Mouse (Mus musculus) forebrain, postnatal 0 days (tissue): ENCODE results near the gene Gm12184. TPM values are rescaled to one million over a fixed set of nuclear protein-coding genes. Genes with fewer than 3 reads are reported as not detected.

Experiments
- ATAC-seq: fragments of 200-750 bp; cut with Nextera tagmentation; 2 replicates; pipeline ENCODE4 v1.8.0; 2017; ENCODE audit warnings: mild to moderate bottlenecking, moderate library complexity
- DNase-seq: peaks from one replicate; pipeline ENCODE4 v3.0.0-alpha.2; 2015
- H3K27ac ChIP-seq: fragments of 300-500 bp; sonication (generic); 2 replicates; pipeline ENCODE4 v1.5.1; 2014; ENCODE audit warnings: low read depth, mild to moderate bottlenecking, antibody characterized with exemption, low read length, moderate library complexity, mixed read lengths
- H3K27me3 ChIP-seq: fragments of 300-500 bp; sonication (generic); 2 replicates; pipeline ENCODE4 v1.6.1; 2014; ENCODE audit warnings: mild to moderate bottlenecking, low read length, mixed read lengths; ENCODE audit not compliant: insufficient read depth
- H3K36me3 ChIP-seq: fragments of 300-500 bp; sonication (generic); 2 replicates; pipeline ENCODE4 v1.6.1; 2014; ENCODE audit warnings: mild to moderate bottlenecking, moderate library complexity; ENCODE audit not compliant: insufficient read depth
- H3K4me1 ChIP-seq: fragments of 300-500 bp; sonication (generic); 2 replicates; pipeline ENCODE4 v1.6.1; 2014; ENCODE audit warnings: antibody characterized with exemption; ENCODE audit not compliant: insufficient read depth
- H3K4me2 ChIP-seq: fragments of 300-500 bp; sonication (generic); 2 replicates; pipeline ENCODE4 v1.6.1; 2014; ENCODE audit warnings: low read depth, mild to moderate bottlenecking, moderate library complexity
- H3K4me3 ChIP-seq: fragments of 300-500 bp; sonication (generic); 2 replicates; pipeline ENCODE4 v1.5.1; 2014; ENCODE audit warnings: low read depth, low read length, mixed read lengths
- H3K9ac ChIP-seq: fragments of 300-500 bp; sonication (generic); 2 replicates; pipeline ENCODE4 v1.6.1; 2014; ENCODE audit warnings: mild to moderate bottlenecking
- H3K9me3 ChIP-seq: fragments of 300-500 bp; sonication (generic); 2 replicates; pipeline ENCODE4 v1.6.1; 2016; ENCODE audit warnings: low read length
- CTCF ChIP-seq: sonication (generic); IDR thresholded peaks from 2 replicates; pipeline ENCODE4 v1.5.1; 2016; ENCODE audit warnings: antibody characterized with exemption, control low read depth, low read depth
- WGBS: fragments of 180-500 bp; shearing (Covaris S2); extraction: QIAGEN DNeasy Blood & Tissue Kit; methylation state at CpG from one replicate; pipeline ENCODE4 v1.1.7; 2014; 5-methylcytosine and 5-hydroxymethylcytosine counted together
- polyA plus RNA-seq: library from polyadenylated mRNA; unstranded; fragments of >200 nt; fragmentation: Nextera tagmentation; extraction: Ambion mirVana; gene quantifications from 2 replicates; pipeline ENCODE4 v1.2.1, GENCODE M21; 2015
- total RNA-seq: library from RNA; depleted of rRNA; stranded (reverse); fragments of >200 nt; gene quantifications from 2 replicates; pipeline ENCODE4 v1.2.3, GENCODE M21; 2014

The Gm12184 gene
- total and polyA plus RNA-seq, 2 experiments from 2014 or later: 3.7 to 9.3 TPM

- H3K27me3 ChIP-seq: no peaks in the 10 kb centered on the region
- 72% methylated on average over 8 of the region's 8 CpGs for WGBS
- DNase-seq (no peak), ATAC-seq (no peak)
- H3K4me3 ChIP-seq: no peak overlapping the region
- H3K4me2 ChIP-seq: no peak overlapping the region
- H3K9me3 ChIP-seq: no peaks in the 10 kb centered on the region
- H3K27ac ChIP-seq: no peak overlapping the region
- no peaks in the 10 kb centered on the region for H3K36me3 ChIP-seq
- no peaks in the 10 kb centered on the region for H3K4me1 ChIP-seq
- H3K9ac ChIP-seq: no peak overlapping the region
- no peak for TF ChIP-seq CTCF
Observed at GRCm38 (mm10) chr11:48790946-48791345, 35.5 kb downstream of the Gm12184 start.

DNA sequence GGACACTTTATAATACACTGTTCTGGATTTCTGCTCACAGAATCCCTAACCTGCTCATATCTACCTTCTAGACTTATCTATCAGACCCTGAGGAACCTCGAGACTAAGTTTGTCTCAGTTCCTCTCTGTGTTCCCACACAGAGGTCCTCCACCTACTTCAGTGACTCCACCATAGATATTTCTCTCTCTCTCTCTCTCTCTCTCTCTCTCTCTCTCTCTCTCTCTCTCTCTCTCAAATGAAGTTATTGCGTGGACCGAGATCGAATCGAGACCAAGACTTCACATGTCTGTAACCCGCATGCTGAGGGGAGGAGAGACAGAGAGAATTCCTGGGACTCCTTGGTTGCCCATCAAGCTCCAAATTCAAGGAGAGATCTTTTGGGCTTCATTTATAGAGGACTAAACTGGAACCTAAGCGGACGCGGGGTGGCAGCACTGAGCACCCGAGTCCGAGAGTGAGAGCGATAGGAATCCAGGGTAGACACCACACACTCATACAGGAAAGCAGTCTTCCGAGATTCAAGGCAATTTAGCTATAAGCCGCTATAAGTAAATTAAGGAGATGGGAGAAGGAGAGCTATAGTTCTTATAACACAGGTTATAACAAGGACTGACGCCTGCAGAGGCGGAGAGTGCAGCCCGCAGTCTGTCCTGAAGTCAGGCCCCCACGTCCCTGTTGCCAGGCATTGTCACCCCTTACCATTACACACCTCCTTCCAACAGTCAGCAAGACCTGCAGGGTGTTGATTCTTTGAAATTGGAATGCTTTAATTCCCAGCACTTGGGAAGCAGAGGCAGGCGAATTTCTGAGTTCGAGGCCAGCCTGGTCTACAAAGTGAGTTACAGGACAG lies 36.3 kb downstream of the Gm12184 start:
- DNase-seq: peak; percentile 90
- no peaks in the 10 kb centered on the region for H3K4me1 ChIP-seq
- H3K4me2 ChIP-seq: peak overlapping the region; percentile 40
- peak; percentile 78 for ATAC-seq
- TF ChIP-seq CTCF: peak; percentile 85
- H3K9ac ChIP-seq: no peak overlapping the region
- no peaks in the 10 kb centered on the region for H3K27me3 ChIP-seq
- WGBS: 17% methylated on average over 20 of the region's 20 CpGs
- no peaks in the 10 kb centered on the region for H3K36me3 ChIP-seq
- no peak overlapping the region for H3K27ac ChIP-seq
- H3K9me3 ChIP-seq: no peaks in the 10 kb centered on the region
- no peak overlapping the region for H3K4me3 ChIP-seq

GRCm38 (mm10) chr11:48789215-48789614 lies 37.2 kb downstream of the Gm12184 start:
- ATAC-seq: no peak
- no peaks in the 10 kb centered on the region for H3K27me3 ChIP-seq
- H3K4me1 ChIP-seq: no peaks in the 10 kb centered on the region
- H3K4me3 ChIP-seq: no peak overlapping the region
- no peak for TF ChIP-seq CTCF
- WGBS: 86% methylated on average over 5 of the region's 5 CpGs
- no peak overlapping the region for H3K9ac ChIP-seq
- no peaks in the 10 kb centered on the region for H3K36me3 ChIP-seq
- H3K9me3 ChIP-seq: no peaks in the 10 kb centered on the region
- H3K4me2 ChIP-seq: no peak overlapping the region
- no peak for DNase-seq
- H3K27ac ChIP-seq: no peak overlapping the region

DNA sequence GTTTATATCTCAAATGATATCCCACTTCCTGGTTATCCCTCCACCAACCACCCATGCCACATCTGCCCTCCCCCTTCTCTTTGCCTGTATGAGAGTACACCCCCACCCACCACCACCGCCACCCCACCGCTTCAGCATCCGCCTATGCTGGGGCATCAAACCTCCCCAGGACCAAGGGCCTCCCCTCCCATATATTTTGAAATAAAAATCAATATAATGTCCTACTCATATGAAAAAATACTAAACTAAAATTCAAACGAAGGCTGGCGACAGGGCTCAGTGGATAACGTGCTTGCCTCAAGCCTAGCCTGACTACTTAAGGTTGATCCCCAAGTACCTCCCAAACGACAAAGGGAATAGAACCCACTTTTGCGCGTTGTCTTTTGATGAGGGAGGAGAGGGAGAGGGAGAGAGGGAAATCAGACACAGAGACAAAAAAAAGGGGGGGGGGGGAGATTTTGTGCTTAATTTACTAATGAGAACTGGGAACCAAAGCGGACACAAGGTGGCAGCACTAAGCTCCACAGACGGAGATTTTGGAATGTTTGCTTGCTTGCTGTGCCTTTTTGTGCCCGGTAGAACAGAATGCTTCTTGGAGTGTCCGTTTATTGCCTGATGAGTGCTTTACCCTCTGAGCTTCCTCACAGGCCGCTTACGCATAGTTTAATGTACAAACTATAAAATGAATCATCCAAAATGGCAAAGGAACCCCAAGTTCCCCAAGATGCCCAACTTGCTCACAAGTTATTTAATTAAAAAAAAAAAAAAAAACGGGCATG lies 38.0 kb downstream of the Gm12184 start:
- no peaks in the 10 kb centered on the region for H3K4me1 ChIP-seq
- ATAC-seq (peak; percentile 83), DNase-seq (peak; percentile 89)
- peak overlapping the region; percentile 58; the same call in 1 of the 2 replicates for H3K27ac ChIP-seq
- H3K27me3 ChIP-seq: no peaks in the 10 kb centered on the region
- no peaks in the 10 kb centered on the region for H3K9me3 ChIP-seq
- 5% methylated on average over 16 of the region's 16 CpGs for WGBS
- H3K36me3 ChIP-seq: no peaks in the 10 kb centered on the region
- peak; percentile 79 for TF ChIP-seq CTCF
- peak overlapping the region; percentile 51 for H3K4me2 ChIP-seq
- peak overlapping the region; percentile 47 for H3K9ac ChIP-seq
- H3K4me3 ChIP-seq: peak overlapping the region; percentile 41

GRCm38 (mm10) chr11:48787455-48788211 lies 38.8 kb downstream of the Gm12184 start:
- WGBS: 49% methylated on average over 10 of the region's 10 CpGs
- Histone ChIP-seq H3K27me3 (no peaks in the 10 kb centered on the region), H3K9me3 (no peaks in the 10 kb centered on the region), H3K27ac (no peak overlapping the region; the same call in 1 of the 2 replicates), H3K4me1 (no peaks in the 10 kb centered on the region), H3K4me3 (peak overlapping the region; percentile 41), H3K9ac (0 out of 2 replicates have a peak overlapping the region, but pooled peaks have one; percentile 47), H3K4me2 (peak overlapping the region; percentile 51), H3K36me3 (no peaks in the 10 kb centered on the region)
- ATAC-seq (peak; percentile 71), DNase-seq (peak; percentile 47)
- TF ChIP-seq CTCF: no peak

- no peak for TF ChIP-seq CTCF
- H3K4me3 ChIP-seq: no peak overlapping the region
- H3K9ac ChIP-seq: no peak overlapping the region
- ATAC-seq: no peak
- H3K4me2 ChIP-seq: no peak overlapping the region
- DNase-seq: no peak
- no peaks in the 10 kb centered on the region for H3K4me1 ChIP-seq
- no peaks in the 10 kb centered on the region for H3K36me3 ChIP-seq
- no peaks in the 10 kb centered on the region for H3K27me3 ChIP-seq
- 94% methylated on average over 4 of the region's 4 CpGs for WGBS
- no peaks in the 10 kb centered on the region for H3K9me3 ChIP-seq
- no peak overlapping the region for H3K27ac ChIP-seq
Observed at GRCm38 (mm10) chr11:48782243-48782642, 44.2 kb downstream of the Gm12184 start.
